In genomic region chr11:103359122-103359521, GRCm38 (mm10) we compare ENCODE assay signal across 8 mouse cellular contexts. TPM values are rescaled to one million over a fixed set of nuclear protein-coding genes. Genes with fewer than 3 reads are reported as not detected.
DNase-seq lines count a peak whose midpoint lies in the region; ATAC-seq and TF ChIP-seq lines count a peak whose summit lies in the region.

No protein-coding gene starts in this region.

- H3K27me3 ChIP-seq in embryonic facial prominence, embryonic 11.5 days (ENCODE audit: control insufficient read depth, insufficient read depth, low read length): peaks cover 48% of the 10 kb centered on the region
- peaks cover 71% of the 10 kb centered on the region for H3K27me3 ChIP-seq in heart, embryonic 11.5 days (ENCODE audit: control insufficient read depth, insufficient read depth, low read length)
- H3K27me3 ChIP-seq in kidney, embryonic 14.5 days (ENCODE audit: control insufficient read depth, insufficient read depth, low read length): peaks cover 18% of the 10 kb centered on the region; the same call in 1 of the 2 replicates
- peaks cover 65% of the 10 kb centered on the region for H3K27me3 ChIP-seq in liver, embryonic 13.5 days
- no peaks in the 10 kb centered on the region for H3K27me3 ChIP-seq in testis, adult 2 months (ENCODE audit: control insufficient read depth, insufficient read depth, low read length)

- no peaks in the 10 kb centered on the region for H3K36me3 ChIP-seq in embryonic facial prominence, embryonic 11.5 days (replicated peaks; ENCODE audit: control insufficient read depth, insufficient read depth, low read depth, low read length)
- no peaks in the 10 kb centered on the region for H3K36me3 ChIP-seq in heart, embryonic 11.5 days (ENCODE audit: control insufficient read depth, insufficient read depth, low read length)
- H3K36me3 ChIP-seq in kidney, embryonic 14.5 days (ENCODE audit: control insufficient read depth, insufficient read depth, low read length): no peaks in the 10 kb centered on the region
- H3K36me3 ChIP-seq in liver, embryonic 13.5 days: no peaks in the 10 kb centered on the region
- H3K36me3 ChIP-seq in testis, adult 2 months (ENCODE audit: control insufficient read depth, insufficient read depth, low read length): no peaks in the 10 kb centered on the region

- TF ChIP-seq CTCF in testis, adult 2 months (IDR thresholded peaks at IDR 0.05; ENCODE audit: control insufficient read depth, insufficient read depth, insufficient replicate concordance, low read depth, low read length): peak; percentile 84; the same call in 1 of the 2 replicates

- peak overlapping the region; percentile 10; the same call in 1 of the 2 replicates for H3K4me3 ChIP-seq in embryonic facial prominence, embryonic 11.5 days (ENCODE audit: low read depth, low read length)
- H3K4me3 ChIP-seq in heart, embryonic 11.5 days (ENCODE audit: low read depth, low read length): no peak overlapping the region
- no peak overlapping the region for H3K4me3 ChIP-seq in kidney, embryonic 14.5 days (ENCODE audit: low read length)
- H3K4me3 ChIP-seq in liver, embryonic 13.5 days (replicated peaks): peak overlapping the region; percentile 16; the same call in 1 of the 2 replicates
- H3K4me3 ChIP-seq in testis, adult 2 months (ENCODE audit: control insufficient read depth, low read depth, low read length): no peak overlapping the region

- peaks cover 16% of the 10 kb centered on the region for H3K4me1 ChIP-seq in embryonic facial prominence, embryonic 11.5 days (ENCODE audit: control insufficient read depth, insufficient read depth, low read length)
- H3K4me1 ChIP-seq in heart, embryonic 11.5 days (ENCODE audit: control insufficient read depth, insufficient read depth, low read length): peaks cover 33% of the 10 kb centered on the region
- peaks cover 24% of the 10 kb centered on the region for H3K4me1 ChIP-seq in kidney, embryonic 14.5 days (ENCODE audit: control insufficient read depth, insufficient read depth, low read length)
- H3K4me1 ChIP-seq in liver, embryonic 13.5 days (replicated peaks): peaks cover 49% of the 10 kb centered on the region
- peaks cover 49% of the 10 kb centered on the region for H3K4me1 ChIP-seq in testis, adult 2 months (ENCODE audit: control insufficient read depth, insufficient read depth, low read length)

- no peak for TF ChIP-seq POLR2A in testis, adult 2 months (IDR thresholded peaks at IDR 0.05; ENCODE audit: control insufficient read depth, low read depth, low read length)

- DNase-seq in 3T3-L1 (ENCODE audit: low read depth, low spot score): peak; percentile 82
- DNase-seq in adrenal gland, adult 18-20 months (ENCODE audit: low spot score in 2 of 2): peak; percentile 69 to 74
- DNase-seq in embryonic facial prominence, embryonic 11.5 days (ENCODE audit: low spot score): peak; percentile 88
- peak; percentile 51 for DNase-seq in liver, embryonic 13.5 days
- DNase-seq in natural killer cell, adult 2 months (ENCODE audit: low spot score in 2 of 2): peak; percentile 72 to 77

- H3K27ac ChIP-seq in embryonic facial prominence, embryonic 11.5 days (replicated peaks; ENCODE audit: low read depth, low read length): no peak overlapping the region
- H3K27ac ChIP-seq in heart, embryonic 11.5 days (ENCODE audit: low read depth, low read length): no peak overlapping the region
- H3K27ac ChIP-seq in kidney, embryonic 14.5 days (ENCODE audit: low read depth, low read length): no peak overlapping the region
- H3K27ac ChIP-seq in liver, embryonic 13.5 days: no peak overlapping the region
- H3K27ac ChIP-seq in testis, adult 2 months (ENCODE audit: control insufficient read depth, insufficient read depth, low read depth, low read length): no peak overlapping the region

- no peaks in the 10 kb centered on the region for H3K9me3 ChIP-seq in embryonic facial prominence, embryonic 11.5 days (replicated peaks; ENCODE audit: control insufficient read depth, low read length)
- no peaks in the 10 kb centered on the region for H3K9me3 ChIP-seq in heart, embryonic 11.5 days (replicated peaks; ENCODE audit: control insufficient read depth, low read length)
- H3K9me3 ChIP-seq in kidney, embryonic 14.5 days (ENCODE audit: control insufficient read depth, low read length): no peaks in the 10 kb centered on the region
- H3K9me3 ChIP-seq in liver, embryonic 13.5 days (replicated peaks): no peaks in the 10 kb centered on the region

- peak overlapping the region; percentile 21 for H3K4me2 ChIP-seq in embryonic facial prominence, embryonic 11.5 days (ENCODE audit: low read depth, low read length)
- H3K4me2 ChIP-seq in heart, embryonic 11.5 days: peak overlapping the region; percentile 52
- H3K4me2 ChIP-seq in kidney, embryonic 14.5 days (replicated peaks; ENCODE audit: low read depth, low read length): peak overlapping the region; percentile 25
- peak overlapping the region; percentile 75 for H3K4me2 ChIP-seq in liver, embryonic 13.5 days

- no peak overlapping the region for H3K9ac ChIP-seq in embryonic facial prominence, embryonic 11.5 days (replicated peaks; ENCODE audit: low read length)
- no peak overlapping the region for H3K9ac ChIP-seq in heart, embryonic 11.5 days (ENCODE audit: low read depth, low read length)
- no peak overlapping the region for H3K9ac ChIP-seq in kidney, embryonic 14.5 days (ENCODE audit: low read depth, low read length)
- H3K9ac ChIP-seq in liver, embryonic 13.5 days: no peak overlapping the region

- ATAC-seq in embryonic facial prominence, embryonic 11.5 days (replicated peaks; ENCODE audit: insufficient number of reproducible peaks, low FRiP score, low TSS enrichment, low read depth): no peak
- no peak for ATAC-seq in heart, embryonic 11.5 days (replicated peaks; ENCODE audit: insufficient number of reproducible peaks, low FRiP score, low TSS enrichment)
- peak; percentile 9; the same call in 1 of the 2 replicates for ATAC-seq in kidney, embryonic 14.5 days (ENCODE audit: low FRiP score, low TSS enrichment)
- ATAC-seq in liver, embryonic 13.5 days (ENCODE audit: low read depth): no peak

- under 1% methylated on average over 22 of the region's 22 CpGs for WGBS in embryonic facial prominence, embryonic 11.5 days
- 3% methylated on average over 22 of the region's 22 CpGs for WGBS in heart, embryonic 11.5 days (ENCODE audit: insufficient replicate concordance)
- WGBS in kidney, embryonic 14.5 days: under 1% methylated on average over 22 of the region's 22 CpGs
- WGBS in liver, embryonic 13.5 days (ENCODE audit: insufficient replicate concordance): 1% methylated on average over 22 of the region's 22 CpGs

RNA-seq across cellular contexts. Expression of gene Arhgap27, which starts 4.4 kb away (rescaled TPM):
- total RNA-seq in adrenal gland, adult 18-20 months (2021): 10 to 100 TPM; 12.4 to 13.1 TPM
- 2.9 and 3.7 TPM in 2 replicates for polyA plus RNA-seq in embryonic facial prominence, embryonic 11.5 days (2014; fragmentation: Nextera tagmentation; extraction: Ambion mirVana)
- 3.4 and 4.4 TPM in 2 replicates for polyA plus RNA-seq in heart, embryonic 11.5 days (2014; fragmentation: Nextera tagmentation; extraction: Ambion mirVana)
- polyA plus RNA-seq in kidney, embryonic 14.5 days (2014; fragmentation: Nextera tagmentation; extraction: Ambion mirVana): 11.7 and 15.6 TPM in 2 replicates
- polyA plus RNA-seq in liver, embryonic 13.5 days (2015; fragmentation: Nextera tagmentation; extraction: Ambion mirVana): 1.6 and 1.8 TPM in 2 replicates
- 1.0 and 1.6 TPM in 2 replicates for polyA plus RNA-seq in testis, adult 2 months (2012; rRNA removed)

RNA-seq across cellular contexts. Expression of gene Plekhm1, which starts 53.4 kb away (rescaled TPM):
- total RNA-seq in adrenal gland, adult 18-20 months (2021): 10 to 100 TPM; 21.3 to 22.2 TPM
- polyA plus RNA-seq in embryonic facial prominence, embryonic 11.5 days (2014; fragmentation: Nextera tagmentation; extraction: Ambion mirVana): 5.2 and 5.9 TPM in 2 replicates
- 4.4 and 5.2 TPM in 2 replicates for polyA plus RNA-seq in heart, embryonic 11.5 days (2014; fragmentation: Nextera tagmentation; extraction: Ambion mirVana)
- 5.0 and 8.9 TPM in 2 replicates for polyA plus RNA-seq in kidney, embryonic 14.5 days (2014; fragmentation: Nextera tagmentation; extraction: Ambion mirVana)
- 2.8 and 3.8 TPM in 2 replicates for polyA plus RNA-seq in liver, embryonic 13.5 days (2015; fragmentation: Nextera tagmentation; extraction: Ambion mirVana)
- 5.9 and 6.3 TPM in 2 replicates for polyA plus RNA-seq in testis, adult 2 months (2012; rRNA removed)

Comparison
In these comparisons a context has a peak if more than half of its experiments do, and no peak if none do; other contexts are left out.
1. H3K4me2 ChIP-seq: peak in every context shown above with its lines; median percentile 75 in liver, embryonic 13.5 days; 52 in heart, embryonic 11.5 days; 25 in kidney, embryonic 14.5 days; 21 in embryonic facial prominence, embryonic 11.5 days.
2. H3K4me3 ChIP-seq: peak in embryonic facial prominence, embryonic 11.5 days (single experiment) and liver, embryonic 13.5 days (single experiment); none in heart, embryonic 11.5 days (single experiment), kidney, embryonic 14.5 days (single experiment) and testis, adult 2 months (single experiment).
3. Peak in every context shown above with its lines, with median percentiles within 50 percentile points of each other: DNase-seq.